Mouse (Mus musculus) liver, embryonic 15.5 days (tissue): Measurements from ENCODE around the gene Hmg20b. TPM values are rescaled to one million over a fixed set of nuclear protein-coding genes. Genes with fewer than 3 reads are reported as not detected.
A peak's percentile ranks its signal among the peaks of the same experiment; 100 is the strongest.

Experiments
- ATAC-seq: fragments of 200-750 bp; cut with Nextera tagmentation; 2 replicates; pipeline ENCODE4 v1.8.0; 2017; ENCODE audit warnings: moderate number of reproducible peaks, mild to moderate bottlenecking, moderate library complexity; ENCODE audit not compliant: insufficient read depth
- H3K27ac ChIP-seq: fragments of 300-500 bp; sonication (generic); replicated peaks from 2 replicates; pipeline ENCODE4 v1.5.1; 2015; ENCODE audit warnings: mild to moderate bottlenecking, inconsistent platforms
- H3K27me3 ChIP-seq: fragments of 300-500 bp; sonication (generic); 2 replicates; pipeline ENCODE4 v1.6.1; 2015; ENCODE audit warnings: mild to moderate bottlenecking, inconsistent platforms
- H3K36me3 ChIP-seq: fragments of 300-500 bp; sonication (generic); replicated peaks from 2 replicates; pipeline ENCODE4 v1.6.1; 2015; ENCODE audit warnings: moderate library complexity, mild to moderate bottlenecking, inconsistent platforms
- H3K4me1 ChIP-seq: fragments of 300-500 bp; sonication (generic); replicated peaks from 2 replicates; pipeline ENCODE4 v1.6.1; 2015; ENCODE audit warnings: inconsistent platforms
- H3K4me2 ChIP-seq: fragments of 300-500 bp; sonication (generic); 2 replicates; pipeline ENCODE4 v1.6.1; 2015; ENCODE audit warnings: moderate library complexity, mild to moderate bottlenecking, inconsistent platforms
- H3K4me3 ChIP-seq: fragments of 300-500 bp; sonication (generic); replicated peaks from 2 replicates; pipeline ENCODE4 v1.5.1; 2015; ENCODE audit warnings: mild to moderate bottlenecking, inconsistent platforms
- H3K9ac ChIP-seq: fragments of 300-500 bp; sonication (generic); 2 replicates; pipeline ENCODE4 v1.6.1; 2015; ENCODE audit warnings: moderate library complexity, mild to moderate bottlenecking, inconsistent platforms
- H3K9me3 ChIP-seq: fragments of 300-500 bp; sonication (generic); replicated peaks from 2 replicates; pipeline ENCODE4 v1.6.1; 2016; ENCODE audit warnings: inconsistent platforms
- WGBS: fragments of 180-500 bp; shearing (Covaris S2); methylation state at CpG from one replicate; pipeline ENCODE4 v1.1.7; 2015; ENCODE audit warnings: mixed read lengths; ENCODE audit not compliant: insufficient replicate concordance; 5-methylcytosine and 5-hydroxymethylcytosine counted together
- polyA plus RNA-seq: library from polyadenylated mRNA; unstranded; fragments of >200 nt; fragmentation: Nextera tagmentation; extraction: Ambion mirVana; gene quantifications from 2 replicates; pipeline ENCODE4 v1.2.1, GENCODE M21; 2015

Gene Hmg20b
- polyA plus RNA-seq, 1 experiment from 2014 or later: 22.3 TPM

DNA sequence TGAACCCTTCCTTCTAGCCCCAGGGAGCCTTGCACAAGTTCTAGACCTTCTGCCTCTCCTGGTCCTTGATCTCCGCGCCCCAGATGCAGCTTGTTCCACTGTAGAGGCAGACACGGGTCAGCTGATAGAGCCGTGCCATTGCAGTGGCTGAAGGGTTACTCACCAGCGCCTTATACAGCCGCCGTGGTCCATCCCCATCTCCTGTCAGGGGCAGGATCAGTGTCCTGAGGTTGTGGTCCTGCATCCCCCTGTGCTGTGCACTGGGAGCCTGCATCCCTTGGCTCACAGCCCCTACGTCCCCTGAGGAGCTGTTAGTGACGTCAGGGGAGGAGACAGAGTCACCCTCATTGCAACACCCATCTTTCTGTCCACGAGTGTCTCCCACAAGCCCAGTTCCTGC is 47.0 kb downstream of the Hmg20b start:
- Histone ChIP-seq H3K36me3 (peaks cover 27% of the 10 kb centered on the region), H3K9ac (0 out of 2 replicates have a peak overlapping the region, but pooled peaks have one; percentile 13)

DNA sequence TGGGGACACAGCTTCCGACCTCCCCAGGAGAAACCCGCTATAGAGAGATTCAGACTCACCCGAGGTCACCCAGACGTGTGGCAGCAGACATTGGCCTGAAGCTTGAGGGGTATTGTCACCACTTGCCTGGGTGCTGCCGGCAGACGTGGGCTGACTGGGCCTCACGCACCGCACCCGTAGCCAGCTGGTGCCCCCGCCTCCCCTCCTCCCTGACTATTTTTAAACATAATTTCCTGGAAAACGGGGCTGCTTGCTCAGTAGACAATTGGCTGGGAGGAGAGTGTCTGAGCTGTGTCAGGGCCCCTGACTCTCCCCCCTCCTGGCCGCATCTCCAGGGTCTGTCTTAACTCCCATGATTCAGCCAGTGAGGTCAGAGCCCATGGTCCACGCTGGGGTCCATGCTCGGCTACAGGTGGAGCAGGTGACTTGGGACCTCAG is 47.5 kb downstream of the Hmg20b start:
- H3K9ac ChIP-seq: peak overlapping the region; percentile 13
- peaks cover 73% of the 10 kb centered on the region for H3K4me1 ChIP-seq
- H3K4me3 ChIP-seq: 0 out of 2 replicates have a peak overlapping the region, but pooled peaks have one; percentile 10
- WGBS: 13% methylated on average over 14 of the region's 14 CpGs
- ATAC-seq: 0 out of 2 replicates have a peak, but pooled peaks have one; percentile 3
- H3K36me3 ChIP-seq: peaks cover 23% of the 10 kb centered on the region
- peak overlapping the region; percentile 43 for H3K4me2 ChIP-seq
- H3K27me3 ChIP-seq: no peaks in the 10 kb centered on the region
- H3K9me3 ChIP-seq: no peaks in the 10 kb centered on the region
- peak overlapping the region; percentile 56 for H3K27ac ChIP-seq

More for the DNA sequence above, 47.0 kb downstream of the Hmg20b start:
- no peaks in the 10 kb centered on the region for H3K27me3 ChIP-seq
- no peak for ATAC-seq
- H3K4me1 ChIP-seq: peaks cover 69% of the 10 kb centered on the region
- 31% methylated on average over 10 of the region's 10 CpGs for WGBS
- H3K27ac ChIP-seq: peak overlapping the region; percentile 56
- no peaks in the 10 kb centered on the region for H3K9me3 ChIP-seq
- peak overlapping the region; percentile 43 for H3K4me2 ChIP-seq
- H3K4me3 ChIP-seq: no peak overlapping the region

DNA sequence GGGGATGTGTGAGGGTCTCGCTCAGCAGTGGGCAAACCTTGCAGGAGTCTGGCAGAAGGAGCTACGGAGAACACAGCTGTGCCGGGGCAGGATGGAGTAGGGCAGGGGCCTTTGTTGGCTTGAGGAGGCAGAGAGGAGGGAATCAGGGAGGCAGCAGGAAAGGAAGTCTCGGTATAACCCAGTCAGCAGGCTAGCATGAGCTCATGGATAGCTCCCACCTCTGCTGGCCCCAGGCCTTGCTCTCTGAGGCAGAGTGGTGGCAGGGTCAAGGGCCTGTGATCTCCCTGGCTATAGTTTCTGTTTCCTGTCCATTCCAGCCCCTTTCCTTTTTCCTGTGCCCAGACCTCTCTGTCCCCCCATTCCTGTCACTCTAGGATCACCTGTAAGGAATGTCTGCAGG is 48.0 kb downstream of the Hmg20b start:
- H3K4me1 ChIP-seq: peaks cover 79% of the 10 kb centered on the region
- H3K27me3 ChIP-seq: no peaks in the 10 kb centered on the region
- H3K4me2 ChIP-seq: peak overlapping the region; percentile 43
- H3K9me3 ChIP-seq: no peaks in the 10 kb centered on the region
- WGBS: 62% methylated on average over 4 of the region's 4 CpGs
- peaks cover 18% of the 10 kb centered on the region for H3K36me3 ChIP-seq
- H3K27ac ChIP-seq: 0 out of 2 replicates have a peak overlapping the region, but pooled peaks have one; percentile 31
- peak overlapping the region; percentile 13 for H3K9ac ChIP-seq
- no peak for ATAC-seq
- H3K4me3 ChIP-seq: 0 out of 2 replicates have a peak overlapping the region, but pooled peaks have one; percentile 10

DNA sequence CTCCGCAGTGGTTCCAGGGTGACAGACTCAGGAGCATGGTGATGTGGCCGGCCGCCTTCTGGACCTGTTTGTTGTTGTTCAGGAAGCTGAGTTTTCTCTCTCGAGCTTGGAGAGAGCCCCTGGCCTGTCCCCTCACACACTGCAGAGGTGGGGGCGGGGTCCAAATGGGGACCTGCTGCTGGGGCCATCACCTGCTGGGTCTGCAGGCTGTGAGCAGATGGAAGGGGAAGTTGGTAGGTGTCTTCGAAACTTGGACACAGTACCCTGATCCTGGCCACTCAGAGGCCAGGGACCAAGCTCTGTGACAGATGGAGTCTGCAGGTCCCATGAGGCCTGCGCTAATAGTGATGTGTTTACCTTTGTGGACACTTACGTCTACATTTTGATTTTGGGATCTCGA is 49.0 kb downstream of the Hmg20b start:
- Histone ChIP-seq H3K4me2 (no peak overlapping the region), H3K27ac (0 out of 2 replicates have a peak overlapping the region, but pooled peaks have one; percentile 86), H3K36me3 (peaks cover 8% of the 10 kb centered on the region), H3K4me3 (no peak overlapping the region), H3K4me1 (peaks cover 88% of the 10 kb centered on the region), H3K9ac (no peak overlapping the region), H3K9me3 (no peaks in the 10 kb centered on the region), H3K27me3 (no peaks in the 10 kb centered on the region)
- WGBS: 63% methylated on average over 9 of the region's 9 CpGs
- no peak for ATAC-seq

DNA sequence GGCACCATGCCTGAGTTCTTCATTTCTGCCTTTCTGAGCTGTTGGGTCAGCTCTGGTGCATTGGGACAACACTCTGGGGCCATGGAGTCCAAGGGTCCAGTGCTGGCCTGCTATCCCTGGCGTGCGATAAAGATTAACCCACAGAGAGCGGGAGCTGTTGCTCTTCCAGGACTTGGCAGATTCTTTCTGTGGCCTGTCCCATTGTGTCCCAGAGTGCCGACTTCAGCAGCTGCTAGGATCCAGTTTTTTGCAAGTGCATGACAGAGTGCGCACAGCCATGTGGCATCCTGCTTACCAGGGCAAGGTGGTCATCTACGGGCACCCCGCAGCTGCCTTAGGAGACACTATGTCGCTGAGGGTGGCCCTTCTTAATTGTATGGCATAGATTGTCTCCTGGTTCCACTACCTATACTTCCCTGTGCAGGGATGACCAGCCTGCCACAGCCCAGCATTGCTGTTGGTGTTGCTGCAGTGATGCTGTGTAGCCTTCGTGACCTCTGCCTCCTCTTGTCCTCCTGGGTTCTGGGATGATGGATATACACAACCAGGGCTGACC is 49.9 kb downstream of the Hmg20b start:
- ATAC-seq: peak; percentile 36
- no peak overlapping the region for H3K4me3 ChIP-seq
- H3K4me2 ChIP-seq: peak overlapping the region; percentile 27
- WGBS: 77% methylated on average over 9 of the region's 9 CpGs
- no peaks in the 10 kb centered on the region for H3K27me3 ChIP-seq
- H3K4me1 ChIP-seq: peaks cover 97% of the 10 kb centered on the region
- no peaks in the 10 kb centered on the region for H3K9me3 ChIP-seq
- 0 out of 2 replicates have a peak, but pooled peaks cover 4% of the 10 kb centered on the region for H3K36me3 ChIP-seq
- no peak overlapping the region for H3K9ac ChIP-seq
- peak overlapping the region; percentile 86 for H3K27ac ChIP-seq

DNA sequence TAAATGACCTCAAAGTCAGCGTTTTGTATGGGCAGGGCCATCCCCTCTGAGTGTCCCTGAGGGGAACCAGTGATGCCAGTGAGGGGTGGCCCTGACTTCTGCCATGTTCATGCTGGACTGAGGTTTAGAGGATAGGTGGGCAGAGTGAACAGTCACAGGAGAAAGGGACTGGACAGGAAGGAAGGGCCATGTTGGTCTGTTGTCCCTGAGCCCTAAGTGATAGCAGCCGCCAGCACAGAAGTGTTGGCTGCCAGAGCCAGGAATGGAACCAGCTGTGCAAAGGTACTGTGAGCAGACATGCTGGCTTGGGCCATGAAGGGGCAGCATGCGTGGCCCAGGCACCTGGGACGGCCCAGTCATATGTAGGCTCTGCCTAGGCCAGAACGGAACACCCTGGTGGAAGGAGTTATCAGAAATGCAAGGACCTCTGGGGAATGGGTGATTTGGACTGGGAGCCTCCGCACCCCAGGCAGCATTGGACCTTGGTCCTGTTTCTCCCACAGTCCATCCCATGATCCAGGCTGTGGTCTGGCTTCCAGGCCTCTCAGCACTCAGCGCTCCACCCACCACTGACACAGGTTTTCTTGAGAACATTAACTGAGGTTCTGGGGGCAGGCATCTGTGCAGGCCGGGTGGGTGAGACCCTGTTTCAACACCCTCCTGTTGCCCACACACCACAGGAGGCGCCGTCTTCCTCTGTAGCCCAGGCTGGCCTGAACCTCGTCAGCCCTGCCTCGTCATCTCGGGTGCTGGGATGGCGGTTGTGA is 50.5 kb downstream of the Hmg20b start:
- Histone ChIP-seq H3K9ac (no peak overlapping the region), H3K27ac (peak overlapping the region; percentile 86), H3K9me3 (no peaks in the 10 kb centered on the region), H3K4me1 (peaks cover 100% of the 10 kb centered on the region), H3K4me3 (no peak overlapping the region), H3K4me2 (peak overlapping the region; percentile 27), H3K27me3 (no peaks in the 10 kb centered on the region), H3K36me3 (0 out of 2 replicates have a peak, but pooled peaks cover 6% of the 10 kb centered on the region)
- 61% methylated on average over 14 of the region's 14 CpGs for WGBS
- no peak; the same call in 1 of the 2 replicates for ATAC-seq

DNA sequence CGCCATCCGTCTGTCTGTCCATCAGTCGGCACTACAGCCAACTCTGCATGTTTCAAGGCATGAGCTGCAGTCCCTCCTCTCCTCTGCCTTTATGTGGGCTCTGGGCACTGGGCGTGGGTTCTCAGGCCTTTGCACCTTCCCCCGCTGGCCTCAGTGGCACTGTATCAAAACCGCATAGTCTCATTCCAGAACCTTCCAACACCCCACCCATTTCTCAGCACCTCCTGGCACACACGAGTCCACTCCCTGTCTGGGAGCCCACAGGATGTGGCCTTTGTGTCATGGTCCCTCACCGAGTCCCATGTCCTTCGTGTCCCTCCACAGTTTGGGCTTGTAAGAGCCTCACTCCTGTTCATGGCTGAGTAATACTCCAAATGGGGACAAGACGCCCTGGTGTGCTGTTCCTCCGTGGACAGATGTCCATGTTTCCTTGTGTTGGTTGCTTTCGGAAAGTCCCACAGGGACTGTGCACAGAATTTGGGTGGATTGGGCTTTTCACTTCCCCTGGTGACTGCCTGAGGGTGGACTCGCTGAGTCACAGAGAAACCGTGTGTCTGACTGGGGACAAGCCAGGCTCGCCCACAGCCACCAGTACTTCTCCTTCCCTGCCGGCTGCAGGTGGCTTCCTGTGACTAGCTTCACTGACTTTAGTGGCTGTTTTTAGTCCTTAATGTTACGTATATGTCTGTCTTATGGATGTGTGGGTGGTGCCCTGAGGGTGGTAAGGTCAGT is 51.7 kb downstream of the Hmg20b start:
- no peaks in the 10 kb centered on the region for H3K9me3 ChIP-seq
- ATAC-seq: no peak
- 0 out of 2 replicates have a peak, but pooled peaks cover 6% of the 10 kb centered on the region for H3K36me3 ChIP-seq
- H3K4me1 ChIP-seq: peaks cover 100% of the 10 kb centered on the region
- WGBS: 61% methylated on average over 17 of the region's 17 CpGs
- H3K27me3 ChIP-seq: no peaks in the 10 kb centered on the region
- peak overlapping the region; percentile 86 for H3K27ac ChIP-seq
- H3K9ac ChIP-seq: no peak overlapping the region
- no peak overlapping the region for H3K4me3 ChIP-seq
- peak overlapping the region; percentile 27; the same call in 1 of the 2 replicates for H3K4me2 ChIP-seq

DNA sequence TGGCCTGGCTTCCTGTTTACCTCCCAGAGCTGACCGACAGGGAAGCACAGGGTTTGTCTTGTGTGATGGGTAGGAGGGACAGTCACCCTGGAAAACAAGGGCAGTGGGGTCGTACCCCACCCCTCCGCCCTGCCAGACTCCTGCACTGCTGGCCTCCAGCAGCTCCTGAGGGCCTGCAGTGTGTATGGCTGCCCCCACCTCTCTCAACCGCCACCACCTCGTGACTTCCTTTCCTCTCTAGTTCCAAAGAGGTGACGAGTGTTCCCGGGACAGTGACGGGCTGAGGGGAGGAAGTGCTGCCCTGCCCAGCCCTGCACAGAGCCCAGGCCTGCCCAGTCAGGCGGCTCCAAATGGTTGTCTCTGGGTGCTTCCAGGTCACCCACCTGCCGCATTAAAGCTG is 52.4 kb downstream of the Hmg20b start:
- H3K9ac ChIP-seq: peak overlapping the region; percentile 6; the same call in 1 of the 2 replicates
- no peak overlapping the region for H3K4me3 ChIP-seq
- peak overlapping the region; percentile 27 for H3K4me2 ChIP-seq
- peak; percentile 7; the same call in 1 of the 2 replicates for ATAC-seq
- H3K36me3 ChIP-seq: 0 out of 2 replicates have a peak, but pooled peaks cover 6% of the 10 kb centered on the region
- 23% methylated on average over 10 of the region's 10 CpGs for whole genome bisulfite sequencing
- H3K27me3 ChIP-seq: no peaks in the 10 kb centered on the region
- H3K4me1 ChIP-seq: peaks cover 99% of the 10 kb centered on the region
- H3K9me3 ChIP-seq: no peaks in the 10 kb centered on the region
- peak overlapping the region; percentile 86 for H3K27ac ChIP-seq

DNA sequence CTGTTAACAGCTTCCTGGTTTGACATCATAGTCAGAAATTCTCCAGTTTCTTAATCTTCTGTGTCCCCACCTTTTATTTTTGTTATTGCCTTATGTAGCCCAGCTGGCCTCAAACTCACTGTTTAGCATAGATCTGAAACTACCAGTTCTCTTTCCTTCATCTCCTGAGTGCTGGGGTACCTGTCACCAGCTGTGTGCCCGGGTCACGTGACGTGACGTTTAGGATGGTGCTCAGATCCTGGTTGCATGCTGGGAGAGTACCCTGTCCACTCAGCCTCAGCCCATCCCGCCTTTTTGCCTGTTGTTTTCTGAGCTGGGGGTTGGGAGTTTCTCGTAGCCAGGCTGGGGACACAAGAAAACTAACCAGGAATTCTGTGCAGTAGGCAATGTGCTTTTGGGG is 53.0 kb downstream of the Hmg20b start:
- no peaks in the 10 kb centered on the region for H3K27me3 ChIP-seq
- peak overlapping the region; percentile 86 for H3K27ac ChIP-seq
- H3K4me3 ChIP-seq: no peak overlapping the region

More for the DNA sequence above, 53.0 kb downstream of the Hmg20b start:
- Histone ChIP-seq H3K36me3 (0 out of 2 replicates have a peak, but pooled peaks cover 6% of the 10 kb centered on the region), H3K9ac (peak overlapping the region; percentile 6; the same call in 1 of the 2 replicates), H3K4me2 (peak overlapping the region; percentile 27), H3K4me1 (peaks cover 97% of the 10 kb centered on the region), H3K9me3 (no peaks in the 10 kb centered on the region)
- ATAC-seq: no peak
- WGBS: 63% methylated on average over 6 of the region's 6 CpGs
